Mouse (Mus musculus): ENCODE measurements around the gene Armc2.

- TF ChIP-seq CTCF (IDR thresholded peaks at IDR 0.05; ENCODE audit: low read depth, low read length): no peak
- TF ChIP-seq EP300 (IDR thresholded peaks at IDR 0.05; ENCODE audit: insufficient read depth, low read depth, low read length): no peak
- TF ChIP-seq POLR2A (IDR thresholded peaks at IDR 0.05; ENCODE audit: insufficient read depth, low read length): no peak
Measured at GRCm38 (mm10) chr10:41990896-41991295, 27.3 kb downstream of the Armc2 start.
